Mouse (Mus musculus) right cerebral cortex, postnatal 4 days (tissue): ENCODE measurements around the gene Mettl6.
A peak's percentile ranks its signal among the peaks of the same experiment; 100 is the strongest.

Experiments
- DNase-seq: peaks from one replicate; pipeline ENCODE4 v3.0.0-alpha.2; 2022

The Mettl6 gene

GRCm38 (mm10) chr14:31431789-31432330 lies 63.0 kb downstream of the Mettl6 start:
- no peak for DNase-seq

- no peak for DNase-seq
These were observed 65.8 kb downstream of the Mettl6 start for GRCm38 (mm10) chr14:31429004-31429395.

- peak; percentile 51 for DNase-seq
These were observed 66.4 kb downstream of the Mettl6 start for GRCm38 (mm10) chr14:31428211-31429003.
